Mouse (Mus musculus) neutrophil, adult 5-6 weeks (primary cell): ENCODE measurements around the gene Ipo4. TPM values are rescaled to one million over a fixed set of nuclear protein-coding genes. Genes with fewer than 3 reads are reported as not detected.

Experiments
- ATAC-seq: fragments of 151-379, 151-347 bp; 2 replicates; pipeline ENCODE4 v1.8.0; 2017; ENCODE audit warnings: mild to moderate bottlenecking, moderate TSS enrichment; ENCODE audit not compliant: insufficient number of reproducible peaks, poor library complexity, low FRiP score, severe bottlenecking; ENCODE audit errors: extremely low read depth
- total RNA-seq: library from RNA; stranded (forward); fragments of 200-1000 nt; gene quantifications from 2 replicates; pipeline ENCODE4 v1.2.3, GENCODE M21; 2017

Gene Ipo4
- total RNA-seq, 1 experiment from 2014 or later = 11.3 TPM

GRCm38 (mm10) chr14:55596036-55596690, 39.6 kb downstream of the Ipo4 start:
- ATAC-seq = no peak

- no peak for ATAC-seq
These were observed 43.5 kb downstream of the Ipo4 start for GRCm38 (mm10) chr14:55592226-55592625.

GRCm38 (mm10) chr14:55591331-55591891, 44.3 kb downstream of the Ipo4 start, which contains the start of gene Rnf31:
Rnf31 (plus strand) TSS chr14:55591708.
- peak; percentile 73 for ATAC-seq

GRCm38 (mm10) chr14:55590748-55591330, 44.9 kb downstream of the Ipo4 start, which contains the start of gene Psme2:
Psme2 (minus strand) TSS chr14:55591113.
- peak; percentile 86 for ATAC-seq

GRCm38 (mm10) chr14:55589771-55590448, 45.8 kb downstream of the Ipo4 start:
- ATAC-seq = no peak

- ATAC-seq = no peak
These were observed 46.5 kb downstream of the Ipo4 start for GRCm38 (mm10) chr14:55589271-55589670.

- ATAC-seq = no peak
These were observed 49.6 kb downstream of the Ipo4 start for GRCm38 (mm10) chr14:55586149-55586548.

GRCm38 (mm10) chr14:55585566-55585960, 50.2 kb downstream of the Ipo4 start:
- ATAC-seq = no peak

- ATAC-seq = peak; percentile 76
These were observed 50.8 kb downstream of the Ipo4 start, which contains the start of gene Emc9 for GRCm38 (mm10) chr14:55584702-55585565. Emc9 (minus strand) TSS chr14:55585302.

GRCm38 (mm10) chr14:55584303-55584701, 51.5 kb downstream of the Ipo4 start:
- no peak for ATAC-seq

- no peak for ATAC-seq
These were observed 53.6 kb downstream of the Ipo4 start for GRCm38 (mm10) chr14:55581981-55582681.

- no peak for ATAC-seq
These were observed 55.0 kb downstream of the Ipo4 start for GRCm38 (mm10) chr14:55580731-55581130.

- no peak for ATAC-seq
These were observed 56.0 kb downstream of the Ipo4 start for GRCm38 (mm10) chr14:55579511-55580496.

- ATAC-seq = no peak
These were observed 57.0 kb downstream of the Ipo4 start for GRCm38 (mm10) chr14:55578668-55579269.

GRCm38 (mm10) chr14:55577871-55578667, 57.7 kb downstream of the Ipo4 start, which contains the start of gene Psme1:
Psme1 (plus strand) TSS chr14:55578123.
- ATAC-seq = peak; percentile 86

- ATAC-seq = no peak
These were observed 59.4 kb downstream of the Ipo4 start for GRCm38 (mm10) chr14:55576376-55576775.
